Mouse (Mus musculus) C2C12 (cell line): ENCODE results near the gene Acer3. TPM values are rescaled to one million over a fixed set of nuclear protein-coding genes. Genes with fewer than 3 reads are reported as not detected.
A peak's percentile ranks its signal among the peaks of the same experiment; 100 is the strongest.

Experiments
- H3K27me3 ChIP-seq: one replicate; pipeline ENCODE4 v1.6.1; 2011; ENCODE audit not compliant: control insufficient read depth, insufficient read depth, insufficient read length
- H3K36me3 ChIP-seq: one replicate; pipeline ENCODE4 v1.6.1; 2011; ENCODE audit not compliant: control insufficient read depth, insufficient read depth
- H3K4me3 ChIP-seq: one replicate; pipeline ENCODE4 v1.5.1; 2011; ENCODE audit warnings: mild to moderate bottlenecking, control low read depth; ENCODE audit not compliant: poor library complexity, insufficient read depth, severe bottlenecking
- H3K79me2 ChIP-seq: one replicate; pipeline ENCODE4 v1.6.1; 2011; ENCODE audit not compliant: control insufficient read depth, insufficient read depth
- H3K79me3 ChIP-seq: one replicate; pipeline ENCODE4 v1.6.1; 2011; ENCODE audit warnings: low read depth, control low read depth
- H3ac ChIP-seq: one replicate; pipeline ENCODE3; 2011; ENCODE audit warnings: low read depth; ENCODE audit not compliant: control insufficient read depth, insufficient read length
- CEBPB ChIP-seq: IDR thresholded peaks from one replicate; pipeline ENCODE4 v1.6.1; 2011; ENCODE audit warnings: low read depth, mild to moderate bottlenecking, control low read depth, moderate library complexity
- CTCF ChIP-seq: IDR thresholded peaks from one replicate; pipeline ENCODE4 v1.5.1; 2011; ENCODE audit not compliant: control insufficient read depth, insufficient read depth, insufficient read length
- FOSL1 ChIP-seq: IDR thresholded peaks from one replicate; pipeline ENCODE4 v1.8.0; 2011; ENCODE audit warnings: mild to moderate bottlenecking, low read length; ENCODE audit not compliant: poor library complexity, insufficient read depth, severe bottlenecking
- MAX ChIP-seq: IDR thresholded peaks from one replicate; pipeline ENCODE4 v1.6.1; 2011; ENCODE audit warnings: mild to moderate bottlenecking, control low read depth
- MYOD1 ChIP-seq: IDR thresholded peaks from one replicate; pipeline ENCODE4 v1.6.1; 2011; ENCODE audit warnings: low read depth; ENCODE audit not compliant: control insufficient read depth, insufficient read length
- MYOG ChIP-seq: IDR thresholded peaks from one replicate; pipeline ENCODE4 v1.6.1; 2011; ENCODE audit not compliant: control insufficient read depth, insufficient read length; ENCODE audit errors: extremely low read depth
- USF1 ChIP-seq: IDR thresholded peaks from one replicate; pipeline ENCODE4 v1.6.1; 2011; ENCODE audit warnings: low read depth, mild to moderate bottlenecking, control low read depth, moderate library complexity
- polyA plus RNA-seq: library from polyadenylated mRNA; unstranded; fragments of >200 nt; fragmentation: generic; extraction: Trizol; gene quantifications from one replicate; pipeline ENCODE4 v1.2.1, GENCODE M21; 2012; ENCODE audit warnings: missing spikeins

The Acer3 gene
- polyA plus RNA-seq, 1 experiment, result 7.6 TPM

DNA sequence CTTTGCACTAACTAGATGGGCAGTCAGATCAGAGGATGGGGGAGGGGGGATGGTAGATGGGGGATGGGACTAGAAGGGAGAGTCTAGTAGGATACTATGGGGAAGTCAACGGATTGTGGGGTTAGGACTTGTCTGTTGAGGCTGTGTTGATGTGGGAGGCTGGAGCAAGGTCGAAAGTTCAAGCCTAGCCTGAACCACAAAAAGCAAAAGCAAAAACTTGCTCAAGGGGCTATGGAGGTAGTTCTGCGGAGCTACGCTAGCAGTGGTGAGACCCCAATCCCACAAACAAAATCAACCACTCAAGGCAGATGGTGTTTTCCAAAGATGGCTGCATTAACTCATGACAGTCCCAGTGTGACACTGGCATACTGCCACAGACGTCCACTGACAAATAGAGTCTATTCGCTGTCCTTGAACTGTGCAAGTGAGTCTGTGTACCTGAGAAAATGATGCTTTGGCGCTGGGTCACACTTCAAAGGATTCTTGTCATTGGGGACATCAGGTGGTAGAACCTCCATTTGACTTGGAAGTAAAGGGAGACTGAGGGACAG is 927 bp downstream of the Acer3 start:
- H3K79me3 ChIP-seq, result no peaks in the 10 kb centered on the region
- H3K79me2 ChIP-seq, result no peaks in the 10 kb centered on the region
- H3K36me3 ChIP-seq, result no peaks in the 10 kb centered on the region
- H3K27me3 ChIP-seq, result no peaks in the 10 kb centered on the region
- no peak overlapping the region for H3ac ChIP-seq
- no peak overlapping the region for H3K4me3 ChIP-seq
- TF ChIP-seq MAX (no peak), USF1 (no peak), CEBPB (no peak), CTCF (no peak), MYOG (no peak), MYOD1 (no peak), FOSL1 (no peak)

- TF ChIP-seq CEBPB (peak; percentile 97), USF1 (no peak), MYOG (no peak), MAX (no peak), CTCF (no peak)
- no peaks in the 10 kb centered on the region for H3K79me3 ChIP-seq
- H3ac ChIP-seq, result no peak overlapping the region
- no peaks in the 10 kb centered on the region for H3K79me2 ChIP-seq
- no peaks in the 10 kb centered on the region for H3K27me3 ChIP-seq
- no peak overlapping the region for H3K4me3 ChIP-seq
- no peaks in the 10 kb centered on the region for H3K36me3 ChIP-seq
Observed at GRCm38 (mm10) chr7:98316568-98316967, 4.4 kb downstream of the Acer3 start.

- no peaks in the 10 kb centered on the region for H3K36me3 ChIP-seq
- H3K79me2 ChIP-seq, result no peaks in the 10 kb centered on the region
- no peak for TF ChIP-seq MYOD1
- TF ChIP-seq USF1, result no peak
- no peak for TF ChIP-seq MAX
- TF ChIP-seq CTCF, result no peak
- no peak for TF ChIP-seq FOSL1
- no peak for TF ChIP-seq CEBPB
- no peak for TF ChIP-seq MYOG
- no peak overlapping the region for H3K4me3 ChIP-seq
- no peaks in the 10 kb centered on the region for H3K79me3 ChIP-seq
- no peak overlapping the region for H3ac ChIP-seq
- no peaks in the 10 kb centered on the region for H3K27me3 ChIP-seq
Observed at GRCm38 (mm10) chr7:98315087-98315486, 5.9 kb downstream of the Acer3 start.

GRCm38 (mm10) chr7:98312185-98312920 is 8.7 kb downstream of the Acer3 start:
- TF ChIP-seq MAX (no peak), MYOD1 (no peak), MYOG (no peak), FOSL1 (no peak), CEBPB (no peak), USF1 (no peak), CTCF (no peak)
- H3K4me3 ChIP-seq, result no peak overlapping the region

GRCm38 (mm10) chr7:98310266-98310665 is 10.7 kb downstream of the Acer3 start:
- no peak overlapping the region for H3ac ChIP-seq
- H3K36me3 ChIP-seq, result no peaks in the 10 kb centered on the region
- no peak overlapping the region for H3K4me3 ChIP-seq
- no peaks in the 10 kb centered on the region for H3K79me3 ChIP-seq
- H3K79me2 ChIP-seq, result no peaks in the 10 kb centered on the region
- H3K27me3 ChIP-seq, result no peaks in the 10 kb centered on the region
- no peak for TF ChIP-seq FOSL1

More at GRCm38 (mm10) chr7:98312185-98312920, 8.7 kb downstream of the Acer3 start:
- Histone ChIP-seq H3ac (no peak overlapping the region), H3K27me3 (no peaks in the 10 kb centered on the region), H3K79me2 (no peaks in the 10 kb centered on the region), H3K79me3 (no peaks in the 10 kb centered on the region), H3K36me3 (no peaks in the 10 kb centered on the region)
